Comparison of ENCODE assay signal across 16 mouse cellular contexts in the genomic region with DNA sequence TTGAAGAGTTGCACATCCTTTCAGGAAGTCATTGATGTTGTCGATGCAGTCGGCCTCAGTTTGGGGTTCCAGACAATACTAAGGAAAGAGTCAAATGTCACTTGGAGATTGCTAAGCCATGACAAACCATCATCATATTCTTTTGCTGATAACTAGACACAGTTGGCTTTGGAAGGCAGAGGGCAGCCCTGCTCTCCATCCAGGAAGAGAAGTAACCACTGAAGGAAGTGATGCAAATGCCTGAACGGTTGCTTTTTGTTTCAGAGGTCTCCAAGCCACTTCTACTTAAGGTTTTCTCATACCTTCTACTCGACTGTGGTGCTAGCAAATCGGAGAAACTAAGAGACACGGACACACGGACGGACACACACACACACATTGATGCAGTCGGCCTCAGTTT. TPM values are rescaled to one million over a fixed set of nuclear protein-coding genes. Genes with fewer than 3 reads are reported as not detected.
A peak's percentile ranks its signal among the peaks of the same experiment; 100 is the strongest.
DNase-seq lines count a peak whose midpoint lies in the region; ATAC-seq and TF ChIP-seq lines count a peak whose summit lies in the region.
"Had no signal": no experiment of that assay in that cellular context is flagged by ENCODE, and none has a peak within 500 bp of the region (broad histone marks: within the 10 kb centered on the region; RNA-seq: fewer than 3 reads in every experiment).

No protein-coding gene starts in this region.

- WGBS in thymus, adult 2 months = 29% methylated on average over 9 of the region's 9 CpGs

- ATAC-seq in megakaryocyte-erythroid progenitor cell, adult 5-6 weeks (replicated peaks; ENCODE audit: low FRiP score, low TSS enrichment, poor library complexity, severe bottlenecking) = no peak
- ATAC-seq: forebrain, embryonic 16.5 days had no signal

- H3K36me3 ChIP-seq in thymus, adult 2 months (ENCODE audit: control insufficient read depth, insufficient read depth, low read length) = 0 out of 2 replicates have a peak, but pooled peaks cover 5% of the 10 kb centered on the region
- H3K36me3 ChIP-seq: neural tube, embryonic 13.5 days; stomach, embryonic 15.5 days had no signal

- peak overlapping the region; percentile 58 for H3K4me3 ChIP-seq in thymus, adult 2 months (ENCODE audit: control insufficient read depth, insufficient read depth, low read length)
- H3K4me3 ChIP-seq: neural tube, embryonic 13.5 days; stomach, embryonic 15.5 days had no signal

- intact Hi-C loops in heart, postnatal 10 days (cut with DNase I) = no loop called here

- H3K27me3 ChIP-seq in thymus, adult 2 months (ENCODE audit: control insufficient read depth, insufficient read depth, low read length) = no peaks in the 10 kb centered on the region
- H3K27me3 ChIP-seq: neural tube, embryonic 13.5 days; stomach, embryonic 15.5 days had no signal

- DNase-seq in heart, adult 18-20 months = peak; percentile 15 to 23
- DNase-seq in heart, postnatal 10 days = no peak
- peak; percentile 40 for DNase-seq in CD4-positive, CD25-positive, alpha-beta regulatory T cell, adult 2 months (ENCODE audit: low read depth, low spot score)
- DNase-seq in induced T-regulatory cell, adult 2 months (ENCODE audit: low read depth) = peak; percentile 66
- DNase-seq in thymus, adult 2 months = peak; percentile 20
- DNase-seq in right cerebral cortex, postnatal 36 days (ENCODE audit: low spot score in 2 of 2) = no peak
- no peak for DNase-seq in adrenal gland, adult (ENCODE audit: inconsistent age in 2 of 2, low spot score in 1 of 2)
- DNase-seq: adrenal gland, adult 8-10 months; gastrocnemius, postnatal 10 days; lung, embryonic 14.5 days; midbrain, embryonic 14.5 days had no signal

- peak overlapping the region; percentile 91 for H3K27ac ChIP-seq in thymus, adult 2 months (ENCODE audit: control insufficient read depth, insufficient read depth, low read length)
- H3K27ac ChIP-seq: kidney, postnatal 0 days; neural tube, embryonic 13.5 days; stomach, embryonic 15.5 days had no signal

- peaks cover 7% of the 10 kb centered on the region for H3K4me1 ChIP-seq in thymus, adult 2 months (replicated peaks; ENCODE audit: control insufficient read depth, insufficient read depth, low read length)
- H3K4me1 ChIP-seq: neural tube, embryonic 13.5 days; stomach, embryonic 15.5 days had no signal

- no peak for TF ChIP-seq POLR2A in thymus, adult 2 months (IDR thresholded peaks at IDR 0.05; ENCODE audit: control insufficient read depth, extremely low read depth, insufficient read depth, low read length, poor library complexity)

- no peak for TF ChIP-seq CTCF in thymus, adult 2 months (IDR thresholded peaks at IDR 0.05; ENCODE audit: borderline replicate concordance, control insufficient read depth, extremely low read depth, insufficient read depth, low read length, poor library complexity)

RNA-seq across cellular contexts. Expression of a gene that starts 1.6 kb away (rescaled TPM):
- 10 to 100 TPM; 52.4 to 63.8 TPM for total RNA-seq in heart, adult 18-20 months (2021)
- 10 to 100 TPM; 77.6 to 80.0 TPM for total RNA-seq in heart, postnatal 10 days (2021)
- 68.6 and 78.3 TPM in 2 replicates for polyA plus RNA-seq in thymus, adult 2 months (2012; rRNA removed)
- total RNA-seq in megakaryocyte-erythroid progenitor cell, adult 5-6 weeks (2014; fragmentation: Nextera tagmentation) = 8.5 and 11.1 TPM in 2 replicates
- total RNA-seq in megakaryocyte-erythroid progenitor cell, adult 5-6 weeks (2017) = 8.9 and 13.7 TPM in 2 replicates

RNA-seq across cellular contexts. Expression of a gene that starts 55.9 kb away (rescaled TPM):
- 10 to 100 TPM; 20.7 to 22.2 TPM for total RNA-seq in heart, adult 18-20 months (2021)
- 10 to 100 TPM; 57.3 to 57.8 TPM for total RNA-seq in heart, postnatal 10 days (2021)
- 52.7 and 54.5 TPM in 2 replicates for polyA plus RNA-seq in thymus, adult 2 months (2012; rRNA removed)
- 54.2 and 90.5 TPM in 2 replicates for total RNA-seq in megakaryocyte-erythroid progenitor cell, adult 5-6 weeks (2014; fragmentation: Nextera tagmentation)
- 59.0 and 72.1 TPM in 2 replicates for total RNA-seq in megakaryocyte-erythroid progenitor cell, adult 5-6 weeks (2017)

Comparison
In these comparisons a context has a peak if more than half of its experiments do, and no peak if none do; other contexts are left out.
1. DNase-seq: peak in heart, adult 18-20 months (2 of 2), CD4-positive, CD25-positive, alpha-beta regulatory T cell, adult 2 months (single experiment), induced T-regulatory cell, adult 2 months (single experiment) and thymus, adult 2 months (single experiment); none in heart, postnatal 10 days (0 of 2), right cerebral cortex, postnatal 36 days (0 of 2) and adrenal gland, adult (0 of 2).